Mouse (Mus musculus) right cerebral cortex, postnatal 4 days (tissue): Measurements from ENCODE around the gene Ppme1.

Experiments used
- DNase-seq: peaks from one replicate; pipeline ENCODE4 v3.0.0-alpha.2; 2022

Gene Ppme1

GRCm38 (mm10) chr7:100323721-100324120 lies 48.4 kb downstream of the Ppme1 start:
- no peak for DNase-seq

- no peak for DNase-seq
Measured at GRCm38 (mm10) chr7:100317534-100317933, 54.6 kb downstream of the Ppme1 start.

DNA sequence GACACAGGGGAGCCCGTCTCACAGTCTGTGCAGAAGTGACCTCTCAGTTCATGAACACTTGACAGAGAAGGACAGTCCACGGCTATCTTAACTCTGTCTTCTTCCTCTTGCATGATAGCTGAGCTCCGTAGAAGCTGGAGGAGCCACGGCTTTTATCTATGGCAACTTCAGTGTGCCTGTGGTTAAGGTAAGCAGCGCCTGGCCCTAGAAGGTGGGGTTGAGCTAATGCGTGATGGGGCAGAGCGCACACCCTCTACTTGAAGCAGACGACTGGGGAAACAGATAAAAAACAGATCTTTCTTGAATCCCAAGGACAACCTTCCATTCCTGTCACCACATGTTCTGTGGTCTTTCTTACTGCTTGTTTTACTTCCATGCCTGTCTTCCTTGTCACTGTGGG lies 55.2 kb downstream of the Ppme1 start:
- DNase-seq: no peak

DNA sequence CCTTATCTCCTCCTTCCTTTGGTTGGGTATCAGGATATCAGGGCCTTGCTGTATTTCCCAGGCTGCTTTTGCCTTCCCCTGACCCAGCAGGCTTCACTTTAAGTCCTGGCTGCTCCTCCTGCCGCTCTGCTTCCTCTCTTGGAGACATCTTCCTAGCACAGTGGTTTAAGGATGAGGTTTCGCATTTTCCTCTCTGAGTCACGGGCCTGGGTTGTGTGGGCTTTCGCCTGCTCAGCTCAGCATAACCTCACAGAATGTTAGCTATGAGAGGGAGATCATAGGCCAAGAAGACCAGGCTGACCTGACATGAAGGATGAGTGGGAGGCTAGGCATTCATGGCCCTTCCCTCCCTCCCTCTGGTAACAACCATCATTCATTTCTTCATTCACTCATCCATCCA lies 59.4 kb downstream of the Ppme1 start:
- DNase-seq: no peak

GRCm38 (mm10) chr7:100310290-100310689 lies 61.8 kb downstream of the Ppme1 start:
- no peak for DNase-seq

GRCm38 (mm10) chr7:100309679-100310078 lies 62.4 kb downstream of the Ppme1 start:
- no peak for DNase-seq

DNA sequence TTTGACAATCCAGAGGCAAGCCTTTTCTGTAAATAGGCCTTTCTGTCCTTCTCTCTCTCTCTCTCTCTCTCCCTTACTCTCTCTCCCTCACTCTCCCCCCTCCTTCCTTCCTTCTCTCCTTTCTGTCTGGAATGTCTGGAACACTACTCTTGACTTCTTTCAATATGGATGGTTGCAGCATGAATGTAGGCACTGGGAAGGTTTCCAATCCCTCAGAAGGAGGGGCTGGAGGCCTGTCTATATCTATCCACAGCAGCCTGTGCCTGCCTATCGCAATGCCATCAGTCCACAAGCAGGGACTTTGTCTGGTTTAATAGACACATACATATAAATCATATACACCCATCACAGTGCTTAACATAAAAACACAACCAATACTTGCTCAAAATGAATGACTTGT lies 62.9 kb downstream of the Ppme1 start:
- DNase-seq: no peak

DNA sequence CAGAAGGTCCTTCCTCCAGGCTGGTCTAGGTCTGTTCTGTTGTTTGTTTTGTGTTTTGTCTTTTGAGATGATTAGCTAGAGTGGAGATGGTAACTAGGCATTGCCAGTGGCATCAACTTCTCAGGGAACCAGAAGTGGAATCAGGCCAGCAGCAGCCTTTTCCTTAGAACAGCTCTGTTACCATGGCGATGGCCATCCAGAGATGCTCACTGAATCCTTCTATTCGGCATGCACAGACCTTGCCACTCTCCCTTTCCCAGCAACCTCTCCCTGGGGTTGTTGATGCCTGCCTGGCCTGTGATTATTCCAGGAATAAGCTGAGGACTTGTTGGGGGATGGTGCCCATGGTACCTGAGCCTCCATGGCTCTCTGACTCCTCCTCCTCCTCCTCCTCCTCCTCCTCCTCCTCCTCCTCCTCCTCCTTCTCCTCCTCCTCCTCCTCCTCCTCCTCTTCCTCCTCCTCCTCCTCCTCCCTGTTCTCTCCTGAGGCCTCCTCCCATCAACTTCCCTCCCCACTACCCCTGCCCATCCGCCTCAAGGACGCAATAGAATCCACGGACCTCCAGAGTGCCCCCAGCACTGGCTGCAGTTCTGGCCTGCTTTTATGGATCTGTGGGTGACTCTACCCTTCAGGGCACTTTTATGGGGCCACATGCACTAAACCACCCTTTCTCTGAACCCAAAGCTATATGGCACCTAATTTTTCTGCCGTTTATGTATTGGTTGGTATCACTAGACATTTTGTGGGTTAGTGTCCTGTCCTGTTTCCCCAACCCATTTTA lies 64.0 kb downstream of the Ppme1 start:
- peak; percentile 73 for DNase-seq

DNA sequence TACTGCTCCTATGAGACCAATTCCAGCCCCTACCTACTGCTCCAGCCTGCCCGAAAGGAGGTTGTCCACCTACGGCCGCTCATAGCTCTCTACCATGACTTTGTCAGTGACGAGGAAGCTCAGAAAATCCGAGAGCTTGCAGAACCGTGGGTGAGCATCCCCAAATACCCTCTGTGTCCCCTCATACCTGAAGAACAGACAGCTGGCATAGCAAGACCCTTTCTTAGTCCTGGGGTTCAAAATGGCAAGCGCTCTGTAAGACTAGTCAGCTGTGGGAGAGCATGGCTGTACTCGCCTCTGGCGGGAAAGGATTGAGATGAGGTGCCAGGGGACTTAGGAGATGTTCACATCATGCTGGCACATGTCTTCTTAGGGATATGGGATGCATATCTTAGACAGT lies 66.2 kb downstream of the Ppme1 start:
- DNase-seq: no peak

- peak; percentile 60 for DNase-seq
Measured at GRCm38 (mm10) chr7:100302316-100302715, 69.8 kb downstream of the Ppme1 start.

DNA sequence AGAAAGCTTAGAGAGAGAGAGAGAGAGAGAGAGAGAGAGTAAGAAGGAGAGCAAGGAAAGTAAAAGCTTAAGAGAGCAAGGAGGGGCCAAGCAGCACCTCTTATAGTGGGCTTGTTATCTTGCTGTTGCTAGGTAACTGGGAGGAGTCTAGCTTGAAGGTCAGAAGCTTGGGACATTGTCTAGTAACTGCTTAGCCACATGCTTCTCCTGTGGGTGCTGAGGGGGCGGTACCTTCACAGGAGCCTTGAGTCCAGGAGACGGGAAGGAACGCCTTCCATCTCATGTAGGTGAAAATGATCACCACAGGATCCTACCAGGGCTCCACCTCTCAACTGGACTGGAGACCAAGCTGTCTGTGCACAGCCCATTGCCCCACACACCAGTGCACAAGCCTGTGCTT lies 70.7 kb downstream of the Ppme1 start:
- DNase-seq: no peak

DNA sequence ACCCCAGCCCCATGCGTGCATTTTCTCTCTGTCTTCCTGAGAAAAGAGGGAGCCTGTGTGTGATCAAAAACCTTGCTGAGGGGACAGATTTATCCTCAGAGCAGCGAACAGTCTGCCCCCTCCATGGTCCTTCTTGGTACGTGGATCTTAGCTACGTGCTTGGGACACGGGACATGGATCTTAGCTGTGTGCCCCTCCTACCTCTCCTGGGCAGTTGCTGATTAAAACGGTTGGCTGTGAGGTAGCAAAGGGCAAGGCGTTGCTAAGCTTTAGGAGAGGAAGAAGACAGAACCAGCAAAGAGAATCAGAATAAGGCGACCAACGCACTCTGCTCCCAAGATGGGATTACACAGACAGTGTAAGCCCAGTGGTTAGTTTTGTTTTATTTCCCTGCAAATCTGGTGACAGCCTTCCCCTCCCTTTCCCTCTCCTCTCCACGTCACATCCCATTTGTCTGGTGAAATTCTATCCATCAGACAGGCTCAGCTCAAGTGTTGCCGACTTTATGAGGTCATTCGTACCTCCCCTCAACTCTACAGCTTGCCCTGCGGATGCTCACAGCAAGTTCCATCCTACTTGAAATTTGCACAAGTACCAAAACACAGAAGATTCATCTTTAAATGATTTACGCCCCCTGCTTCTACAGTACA lies 73.1 kb downstream of the Ppme1 start:
- no peak for DNase-seq

GRCm38 (mm10) chr7:100296699-100297098 lies 75.4 kb downstream of the Ppme1 start:
- DNase-seq: no peak

GRCm38 (mm10) chr7:100295745-100296144 lies 76.4 kb downstream of the Ppme1 start:
- DNase-seq: no peak

GRCm38 (mm10) chr7:100293546-100293945 lies 78.6 kb downstream of the Ppme1 start:
- DNase-seq: no peak

DNA sequence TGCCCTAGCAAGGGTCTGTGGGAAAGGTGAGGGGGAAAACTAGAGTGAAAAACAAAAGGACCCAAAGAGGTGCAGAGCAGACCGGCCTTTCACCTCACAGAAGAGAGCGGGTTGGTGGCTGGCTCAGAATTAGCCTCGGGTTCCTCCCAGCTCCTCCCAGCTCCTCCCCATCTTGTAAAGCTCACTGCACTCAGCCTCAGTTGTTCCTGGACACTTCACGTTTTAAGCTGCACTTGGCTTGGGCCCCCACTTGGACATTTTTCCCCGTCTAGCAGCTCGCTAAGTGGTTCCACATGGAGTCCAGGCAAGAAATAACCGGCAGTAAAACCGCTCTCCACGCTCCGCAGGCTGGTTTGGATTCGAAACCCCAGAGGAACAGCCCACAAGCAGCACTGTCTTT lies 83.5 kb downstream of the Ppme1 start:
- DNase-seq: no peak

- peak; percentile 56 for DNase-seq
Measured at GRCm38 (mm10) chr7:100287748-100288578, 84.1 kb downstream of the Ppme1 start.

DNA sequence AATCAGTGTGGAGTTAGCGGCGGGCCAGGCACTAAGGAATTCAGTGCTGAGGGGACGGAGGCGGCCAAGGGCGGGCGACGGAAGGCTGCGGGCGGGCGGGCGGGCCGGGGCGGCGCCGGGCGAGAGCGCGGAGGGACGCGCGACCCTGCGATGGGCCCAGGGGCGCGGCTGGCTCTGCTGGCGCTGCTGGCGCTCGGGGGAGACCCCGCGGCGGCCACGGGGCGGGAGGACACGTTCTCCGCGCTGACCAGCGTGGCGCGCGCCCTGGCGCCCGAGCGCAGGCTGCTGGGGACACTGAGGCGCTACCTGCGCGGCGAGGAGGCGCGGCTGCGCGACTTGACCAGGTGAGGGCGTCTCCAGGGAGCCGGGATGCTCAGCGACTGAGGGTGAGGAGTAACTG lies 86.7 kb downstream of the Ppme1 start, which contains the start of gene P4ha3:
Gene P4ha3, plus strand, starts transcription at position 138 of the 400 bp plus-strand sequence.
- peak; percentile 32 for DNase-seq

GRCm38 (mm10) chr7:100283298-100283697 lies 88.8 kb downstream of the Ppme1 start:
- DNase-seq: no peak

DNA sequence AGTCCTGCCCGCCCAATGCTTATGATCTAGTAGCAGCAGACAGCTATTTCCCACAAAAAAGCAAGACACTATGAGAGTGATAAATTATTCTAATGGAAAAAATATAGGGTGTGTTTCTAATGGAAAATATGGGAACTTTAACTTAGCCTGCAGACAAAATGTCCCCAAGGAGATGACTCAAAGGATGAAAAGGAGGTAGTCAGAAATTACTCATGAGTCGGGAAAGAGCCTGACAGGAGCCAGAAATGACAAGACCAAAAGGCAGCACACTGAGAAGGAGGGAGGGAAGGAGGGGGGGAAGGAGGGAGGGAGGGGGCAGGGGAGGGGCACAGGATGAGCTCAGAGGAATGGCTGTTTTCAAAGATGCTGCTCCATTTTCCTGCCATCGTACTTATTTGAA lies 90.5 kb downstream of the Ppme1 start:
- DNase-seq: no peak

DNA sequence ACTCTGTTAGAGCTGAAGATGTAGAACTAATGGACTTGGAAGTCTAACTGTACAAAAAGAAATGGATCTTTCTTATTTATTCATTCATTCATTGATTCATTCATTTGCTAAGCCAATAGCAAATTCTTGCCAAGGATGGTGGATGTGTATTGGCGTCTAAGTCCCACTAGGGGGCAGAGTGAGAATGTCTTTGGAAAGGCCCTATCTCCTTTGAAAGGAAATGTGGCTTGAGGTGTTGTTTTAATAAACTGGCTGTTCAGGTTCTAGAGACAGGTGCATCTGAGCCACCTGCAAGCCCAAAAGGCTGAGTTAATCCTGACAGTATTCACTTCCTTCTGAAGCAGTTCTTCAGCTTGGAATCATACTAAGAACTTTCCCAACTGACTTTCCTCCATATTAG lies 92.3 kb downstream of the Ppme1 start:
- no peak for DNase-seq
